Mouse (Mus musculus) bone marrow macrophage, adult 2 months (primary cell): ENCODE measurements around the gene Gm5767.

Experiments used
- CTCF ChIP-seq: IDR thresholded peaks from 2 replicates; pipeline ENCODE4 v1.5.1; 2012; ENCODE audit warnings: low read depth, mild to moderate bottlenecking, low read length, moderate library complexity
- POLR2A ChIP-seq: IDR thresholded peaks from 2 replicates; pipeline ENCODE4 v1.6.1; 2012; ENCODE audit warnings: mild to moderate bottlenecking, low read depth, low read length, borderline replicate concordance

- TF ChIP-seq POLR2A (no peak), CTCF (no peak)
These were observed 31.4 kb downstream of the Gm5767 start for GRCm38 (mm10) chr16:8711998-8712397.
